Mouse (Mus musculus) liver, postnatal 0 days (tissue): ENCODE measurements around the gene Itgad. TPM values are rescaled to one million over a fixed set of nuclear protein-coding genes. Genes with fewer than 3 reads are reported as not detected.
A peak's percentile ranks its signal among the peaks of the same experiment; 100 is the strongest.
"Not testable (repeated sequence)": the region's sequence is repeated elsewhere in the genome, so short reads cannot be mapped to it uniquely, and the experiment has no call there.

Experiments
- ATAC-seq: fragments of 200-750 bp; cut with Nextera tagmentation; 2 replicates; pipeline ENCODE4 v1.8.0; 2017; ENCODE audit warnings: mild to moderate bottlenecking, moderate library complexity
- DNase-seq: peaks from one replicate; pipeline ENCODE4 v3.0.0-alpha.2; 2016
- H3K27ac ChIP-seq: fragments of 300-500 bp; sonication (generic); 2 replicates; pipeline ENCODE4 v1.5.1; 2014; ENCODE audit warnings: antibody characterized with exemption, moderate library complexity, mild to moderate bottlenecking, low read depth
- H3K27me3 ChIP-seq: fragments of 300-500 bp; sonication (generic); 2 replicates; pipeline ENCODE4 v1.6.1; 2014; ENCODE audit warnings: low read length, control low read depth, mixed read lengths; ENCODE audit not compliant: insufficient read depth
- H3K36me3 ChIP-seq: fragments of 300-500 bp; sonication (generic); replicated peaks from 2 replicates; pipeline ENCODE4 v1.6.1; 2014; ENCODE audit warnings: mild to moderate bottlenecking, control low read depth, low read length, moderate library complexity, mixed read lengths; ENCODE audit not compliant: insufficient read depth
- H3K4me1 ChIP-seq: fragments of 300-500 bp; sonication (generic); 2 replicates; pipeline ENCODE4 v1.6.1; 2014; ENCODE audit warnings: antibody characterized with exemption, mild to moderate bottlenecking, control low read depth; ENCODE audit not compliant: insufficient read depth
- H3K4me2 ChIP-seq: fragments of 300-500 bp; sonication (generic); 2 replicates; pipeline ENCODE4 v1.6.1; 2014; ENCODE audit warnings: low read depth, mild to moderate bottlenecking, low read length, moderate library complexity, mixed read lengths
- H3K4me3 ChIP-seq: fragments of 300-500 bp; sonication (generic); 2 replicates; pipeline ENCODE4 v1.5.1; 2014; ENCODE audit warnings: low read depth, low read length
- H3K9ac ChIP-seq: fragments of 300-500 bp; sonication (generic); replicated peaks from 2 replicates; pipeline ENCODE4 v1.6.1; 2014; ENCODE audit warnings: mild to moderate bottlenecking, moderate library complexity
- H3K9me3 ChIP-seq: fragments of 300-500 bp; sonication (generic); 2 replicates; pipeline ENCODE4 v1.6.1; 2016; ENCODE audit warnings: mild to moderate bottlenecking, control low read depth, low read length, mixed read lengths
- CTCF ChIP-seq: sonication (generic); IDR thresholded peaks from 2 replicates; pipeline ENCODE4 v1.5.1; 2016; ENCODE audit warnings: antibody characterized with exemption, low read depth
- EP300 ChIP-seq: IDR thresholded peaks from 2 replicates; pipeline ENCODE4 v1.6.1; 2016; ENCODE audit warnings: antibody characterized with exemption, low read depth, mild to moderate bottlenecking
- WGBS: fragments of 180-500 bp; shearing (Covaris S2); extraction: QIAGEN DNeasy Blood & Tissue Kit; methylation state at CpG from one replicate; pipeline ENCODE4 v1.1.7; 2014; ENCODE audit not compliant: insufficient replicate concordance; 5-methylcytosine and 5-hydroxymethylcytosine counted together
- polyA plus RNA-seq: library from polyadenylated mRNA; unstranded; fragments of >200 nt; fragmentation: Nextera tagmentation; extraction: Ambion mirVana; gene quantifications from 2 replicates; pipeline ENCODE4 v1.2.1, GENCODE M21; 2015

Itgad gene
- polyA plus RNA-seq, 1 experiment from 2014 or later, result 0.28 TPM

GRCm38 (mm10) chr7:128136927-128137326 is 17.2 kb upstream of the Itgad start:
- Histone ChIP-seq H3K4me3 (no peak overlapping the region), H3K27me3 (no peaks in the 10 kb centered on the region), H3K9ac (no peak overlapping the region), H3K36me3 (no peaks in the 10 kb centered on the region), H3K4me2 (no peak overlapping the region), H3K9me3 (no peaks in the 10 kb centered on the region), H3K4me1 (peaks cover 12% of the 10 kb centered on the region), H3K27ac (no peak overlapping the region)
- no peak for ATAC-seq
- no peak for DNase-seq
- TF ChIP-seq EP300 (no peak), CTCF (no peak)
- 56% methylated on average over 4 of the region's 4 CpGs for WGBS

DNA sequence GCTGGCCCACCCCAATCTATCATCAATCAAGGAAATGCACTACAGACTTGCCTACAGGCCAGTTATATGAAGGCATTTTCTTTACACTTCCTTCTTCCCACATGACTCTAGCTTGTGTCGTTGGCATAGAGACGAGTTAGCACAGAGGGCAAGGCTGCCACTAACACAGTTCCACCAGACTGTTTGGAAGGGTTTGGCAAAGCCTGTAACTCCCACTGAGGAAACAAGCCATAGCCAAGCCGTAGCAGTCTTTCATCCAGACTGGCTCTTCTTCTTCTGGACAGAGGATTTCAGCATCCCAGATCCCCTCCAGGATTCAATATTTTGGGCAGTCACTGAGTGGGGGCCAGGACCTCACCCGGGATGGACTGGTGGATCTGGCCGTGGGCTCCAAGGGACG is 14.6 kb upstream of the Itgad start:
- Histone ChIP-seq H3K9ac (no peak overlapping the region), H3K4me3 (no peak overlapping the region), H3K9me3 (no peaks in the 10 kb centered on the region), H3K4me2 (no peak overlapping the region), H3K27me3 (no peaks in the 10 kb centered on the region), H3K27ac (no peak overlapping the region), H3K36me3 (no peaks in the 10 kb centered on the region), H3K4me1 (no peaks in the 10 kb centered on the region)
- DNase-seq, result no peak
- TF ChIP-seq CTCF (no peak), EP300 (no peak)
- ATAC-seq, result no peak
- WGBS, result 80% methylated on average over 6 of the region's 6 CpGs

- Histone ChIP-seq H3K9me3 (no peaks in the 10 kb centered on the region), H3K36me3 (no peaks in the 10 kb centered on the region), H3K27ac (no peak overlapping the region), H3K9ac (no peak overlapping the region), H3K4me3 (no peak overlapping the region), H3K4me2 (no peak overlapping the region), H3K4me1 (no peaks in the 10 kb centered on the region), H3K27me3 (no peaks in the 10 kb centered on the region)
- DNase-seq (no peak), ATAC-seq (no peak)
- 88% methylated on average over 8 of the region's 8 CpGs for WGBS
- TF ChIP-seq CTCF (no peak), EP300 (no peak)
Measured at GRCm38 (mm10) chr7:128150970-128151369, 3.2 kb upstream of the Itgad start.

DNA sequence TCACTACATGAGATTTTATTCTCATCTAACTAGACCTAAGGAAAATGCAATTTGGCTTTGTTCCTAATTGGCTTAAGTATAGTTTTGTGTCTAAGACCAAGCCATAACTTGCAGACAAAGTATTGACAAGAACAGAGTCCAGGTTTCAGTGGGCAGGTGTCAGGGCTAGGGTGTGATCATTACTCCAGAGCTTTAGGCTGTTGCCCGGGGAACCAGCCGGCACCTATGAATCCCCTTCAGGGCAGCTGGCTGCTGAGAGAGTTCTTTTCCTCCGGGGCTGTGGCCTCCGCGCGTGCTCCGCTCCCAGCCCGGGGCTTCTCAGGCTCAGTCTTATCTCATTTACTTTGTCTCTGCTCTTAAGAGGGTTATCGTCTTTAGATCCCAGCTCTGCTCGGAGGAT is 748 bp downstream of the Itgad start:
- Histone ChIP-seq H3K36me3 (no peaks in the 10 kb centered on the region), H3K4me2 (peak overlapping the region; percentile 49), H3K9me3 (no peaks in the 10 kb centered on the region), H3K4me1 (no peaks in the 10 kb centered on the region), H3K9ac (no peak overlapping the region), H3K4me3 (no peak overlapping the region), H3K27me3 (no peaks in the 10 kb centered on the region), H3K27ac (no peak overlapping the region)
- TF ChIP-seq CTCF (no peak), EP300 (no peak)
- DNase-seq (no peak), ATAC-seq (no peak; the same call in 1 of the 2 replicates)
- WGBS, result 59% methylated on average over 10 of the region's 10 CpGs

DNA sequence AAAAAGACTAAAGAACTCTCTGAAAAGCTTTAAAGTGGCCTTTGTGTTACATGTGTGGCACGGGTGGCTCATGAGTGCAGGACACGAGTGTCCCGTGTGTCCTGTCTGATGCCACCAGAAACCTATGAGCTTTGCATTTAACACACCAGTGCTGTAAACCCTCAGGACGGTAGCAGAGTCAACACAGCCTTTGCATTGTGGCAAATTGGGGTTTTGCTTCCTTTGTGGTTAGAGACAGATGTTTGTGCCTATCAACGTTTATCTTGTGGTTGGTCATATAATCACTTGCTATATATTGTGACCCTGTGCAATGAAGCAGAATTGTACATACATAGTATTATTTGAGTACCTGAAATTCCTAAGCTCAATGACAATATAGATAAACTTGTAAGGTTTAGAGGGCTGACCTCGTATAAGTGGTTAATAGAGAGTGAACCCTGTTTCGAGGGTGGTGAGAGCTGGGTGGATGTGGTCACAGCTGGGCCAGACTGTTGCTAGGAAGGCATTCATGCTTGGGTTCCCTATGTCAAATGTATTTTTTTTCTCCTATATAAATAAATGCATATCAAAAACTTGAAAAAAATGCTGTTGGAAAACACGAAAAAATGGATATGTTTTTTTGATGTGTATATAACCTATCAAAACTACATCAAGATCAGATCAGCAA is 4.6 kb downstream of the Itgad start:
- not testable (repeated sequence) for DNase-seq, H3K4me1 ChIP-seq, H3K27me3 ChIP-seq, H3K9ac ChIP-seq, H3K4me2 ChIP-seq, H3K36me3 ChIP-seq, H3K9me3 ChIP-seq, H3K4me3 ChIP-seq
- H3K27ac ChIP-seq, result peak overlapping the region; percentile 48; the same call in 1 of the 2 replicates
- TF ChIP-seq EP300, result peak; percentile 27; the same call in 1 of the 2 replicates
- WGBS, result 32% methylated on average over 7 of the region's 8 CpGs
- peak; percentile 57; the same call in 1 of the 2 replicates for ATAC-seq

GRCm38 (mm10) chr7:128164001-128164400 is 9.8 kb downstream of the Itgad start:
- no peaks in the 10 kb centered on the region for H3K36me3 ChIP-seq
- no peak overlapping the region for H3K27ac ChIP-seq
- no peaks in the 10 kb centered on the region for H3K9me3 ChIP-seq
- 88% methylated on average over 4 of the region's 4 CpGs for WGBS
- no peaks in the 10 kb centered on the region for H3K4me1 ChIP-seq
- H3K27me3 ChIP-seq, result no peaks in the 10 kb centered on the region
- ATAC-seq (no peak), DNase-seq (no peak)
- H3K4me3 ChIP-seq, result no peak overlapping the region
- H3K9ac ChIP-seq, result no peak overlapping the region
- no peak overlapping the region for H3K4me2 ChIP-seq
- TF ChIP-seq EP300, result no peak
